Mouse (Mus musculus): ENCODE results near the gene Ccdc137. TPM values are rescaled to one million over a fixed set of nuclear protein-coding genes. Genes with fewer than 3 reads are reported as not detected.
A peak's percentile ranks its signal among the peaks of the same experiment; 100 is the strongest.

Ccdc137 gene
- polyA plus RNA-seq, 1 experiment from 2014 or later: 27.9 TPM

DNA sequence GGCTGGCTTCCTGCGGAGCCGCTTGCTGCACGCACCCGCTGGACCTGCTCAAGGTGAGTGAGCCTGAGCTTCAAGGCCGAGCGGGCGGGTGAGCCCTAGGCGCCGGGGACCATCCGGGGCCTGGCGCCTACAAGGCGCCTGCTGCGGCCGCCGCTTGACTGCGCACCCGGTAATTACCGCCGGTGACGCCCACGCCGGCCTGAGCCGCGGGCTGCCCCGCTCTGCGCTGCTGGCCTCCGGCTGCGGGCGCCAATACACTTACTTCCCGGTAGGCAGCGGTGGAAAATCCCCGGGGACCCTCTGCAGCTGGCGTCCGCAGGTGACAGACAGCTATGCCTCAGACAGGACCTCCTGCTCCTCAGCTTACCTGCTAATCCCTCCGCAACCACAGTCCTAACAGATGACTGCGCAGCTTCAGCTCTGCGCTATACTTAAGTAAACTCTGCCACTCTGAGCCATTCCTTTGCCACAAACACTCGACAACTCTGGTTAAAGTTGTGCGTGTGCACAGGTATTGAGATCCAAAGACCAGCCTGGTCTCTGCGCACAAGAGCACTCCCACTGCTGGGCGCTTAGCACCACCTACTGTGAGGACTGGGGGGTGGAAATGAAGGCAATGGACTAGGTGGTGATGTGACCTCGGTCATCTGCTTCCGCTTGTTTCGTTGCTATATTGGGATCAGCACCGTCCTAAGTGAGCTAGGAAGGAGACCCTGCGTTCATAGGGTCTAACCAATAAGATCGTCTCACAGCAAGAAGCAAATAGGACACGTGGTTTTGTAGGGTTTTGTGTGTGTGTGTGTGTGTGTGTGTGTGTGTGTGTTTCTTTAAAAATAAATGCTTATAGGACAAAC lies 34.3 kb downstream of the Ccdc137 start:
- ATAC-seq (replicated peaks): peak; percentile 22
- H3K27me3 ChIP-seq (replicated peaks): no peaks in the 10 kb centered on the region
- H3K9me3 ChIP-seq: no peaks in the 10 kb centered on the region
- H3K4me1 ChIP-seq: peaks cover 38% of the 10 kb centered on the region
- WGBS: under 1% methylated on average over 48 of the region's 48 CpGs
- H3K27ac ChIP-seq: peak overlapping the region; percentile 70
- peaks cover 23% of the 10 kb centered on the region for H3K36me3 ChIP-seq (replicated peaks)
- peak overlapping the region; percentile 67 for H3K9ac ChIP-seq
- peak overlapping the region; percentile 89 for H3K4me2 ChIP-seq
- peak overlapping the region; percentile 79 for H3K4me3 ChIP-seq

DNA sequence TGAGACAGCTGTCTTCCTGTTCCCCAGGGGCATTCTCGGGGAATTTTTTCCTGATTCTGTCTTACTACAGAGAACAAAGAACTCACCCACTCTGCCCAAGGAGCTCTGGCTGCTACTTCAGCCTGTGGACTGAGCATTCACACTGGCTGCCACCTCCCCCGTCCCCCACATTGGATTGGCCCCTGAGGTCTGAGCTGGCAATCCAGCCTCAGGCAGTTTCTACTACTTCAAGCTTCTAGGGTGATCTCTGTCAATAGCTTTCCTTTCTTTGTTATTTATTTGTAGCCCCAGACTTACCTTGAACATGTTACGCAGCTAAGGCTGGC lies 34.9 kb downstream of the Ccdc137 start:
- H3K9ac ChIP-seq: peak overlapping the region; percentile 67; the same call in 1 of the 2 replicates
- ATAC-seq (replicated peaks): no peak
- peaks cover 20% of the 10 kb centered on the region for H3K36me3 ChIP-seq (replicated peaks)
- H3K9me3 ChIP-seq: no peaks in the 10 kb centered on the region
- H3K4me1 ChIP-seq: peaks cover 38% of the 10 kb centered on the region
- peak overlapping the region; percentile 70 for H3K27ac ChIP-seq
- peak overlapping the region; percentile 89 for H3K4me2 ChIP-seq
- H3K4me3 ChIP-seq: peak overlapping the region; percentile 79
- H3K27me3 ChIP-seq (replicated peaks): no peaks in the 10 kb centered on the region
- WGBS: 19% methylated on average over 3 of the region's 3 CpGs

GRCm38 (mm10) chr11:120493351-120493750 lies 35.4 kb downstream of the Ccdc137 start:
- Histone ChIP-seq H3K4me3 (peak overlapping the region; percentile 79), H3K27ac (peak overlapping the region; percentile 70), H3K27me3 (replicated peaks) (no peaks in the 10 kb centered on the region), H3K9ac (peak overlapping the region; percentile 67; the same call in 1 of the 2 replicates), H3K4me1 (peaks cover 38% of the 10 kb centered on the region), H3K4me2 (peak overlapping the region; percentile 89), H3K36me3 (replicated peaks) (peaks cover 17% of the 10 kb centered on the region), H3K9me3 (no peaks in the 10 kb centered on the region)
- no peak for ATAC-seq (replicated peaks)
- WGBS: 38% methylated on average over 3 of the region's 3 CpGs

- no peak for ATAC-seq (replicated peaks)
- no peak overlapping the region for H3K4me3 ChIP-seq
- H3K9ac ChIP-seq: no peak overlapping the region
- H3K36me3 ChIP-seq (replicated peaks): peaks cover 13% of the 10 kb centered on the region; the same call in 1 of the 2 replicates
- no peak overlapping the region for H3K4me2 ChIP-seq
- no peaks in the 10 kb centered on the region for H3K27me3 ChIP-seq (replicated peaks)
- WGBS: 84% methylated on average over 3 of the region's 3 CpGs
- H3K4me1 ChIP-seq: peaks cover 38% of the 10 kb centered on the region
- H3K9me3 ChIP-seq: no peaks in the 10 kb centered on the region
- H3K27ac ChIP-seq: no peak overlapping the region
Measured at GRCm38 (mm10) chr11:120493911-120494310, 36.0 kb downstream of the Ccdc137 start.

DNA sequence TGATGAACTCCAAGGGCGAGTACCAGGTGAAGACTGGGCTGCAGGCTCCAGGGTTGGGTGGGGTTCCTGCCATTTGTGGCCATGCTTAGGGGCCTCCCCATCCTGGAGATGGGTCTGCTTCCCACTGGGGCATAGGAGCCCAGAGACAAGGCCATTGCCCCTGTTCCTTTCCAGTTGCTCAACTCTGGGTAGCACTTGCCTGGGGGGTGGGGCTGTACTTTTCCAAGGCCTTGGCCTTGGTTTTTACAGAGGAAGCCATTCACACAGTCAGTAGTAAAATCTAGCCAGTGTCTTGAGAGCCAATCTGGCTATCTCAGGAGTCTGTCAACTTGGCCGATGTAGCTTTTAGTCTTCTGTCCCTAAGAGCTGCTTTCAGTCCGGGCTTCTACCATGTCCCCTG lies 39.5 kb downstream of the Ccdc137 start:
- Histone ChIP-seq H3K4me2 (no peak overlapping the region), H3K27ac (no peak overlapping the region), H3K9ac (no peak overlapping the region), H3K9me3 (no peaks in the 10 kb centered on the region), H3K36me3 (replicated peaks) (peaks cover 13% of the 10 kb centered on the region; the same call in 1 of the 2 replicates), H3K27me3 (replicated peaks) (no peaks in the 10 kb centered on the region), H3K4me3 (no peak overlapping the region), H3K4me1 (peaks cover 19% of the 10 kb centered on the region)
- 91% methylated on average over 3 of the region's 3 CpGs for WGBS
- ATAC-seq (replicated peaks): no peak

DNA sequence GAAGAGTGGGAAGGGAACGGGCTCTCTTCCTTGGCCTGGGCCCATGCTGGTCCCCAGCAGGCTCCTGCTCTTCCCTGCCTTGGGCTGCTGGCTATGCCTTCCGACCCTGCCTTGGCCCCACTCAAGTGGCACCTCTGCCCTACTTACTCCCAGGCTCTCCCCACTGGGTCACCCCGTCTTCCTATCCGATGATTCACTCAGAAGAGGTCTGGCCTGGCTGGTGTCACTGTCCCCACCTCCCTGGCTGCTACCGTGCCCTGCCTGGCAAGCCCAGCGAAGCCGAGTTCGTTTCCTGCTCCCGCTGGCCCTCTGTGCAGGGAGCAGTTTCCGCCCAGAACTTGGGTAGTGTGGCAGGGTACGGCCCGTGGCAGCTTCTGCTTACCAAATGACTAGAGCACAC lies 40.3 kb downstream of the Ccdc137 start:
- Histone ChIP-seq H3K9me3 (no peaks in the 10 kb centered on the region), H3K27me3 (replicated peaks) (no peaks in the 10 kb centered on the region), H3K4me1 (peaks cover 11% of the 10 kb centered on the region), H3K27ac (no peak overlapping the region), H3K36me3 (replicated peaks) (peaks cover 13% of the 10 kb centered on the region; the same call in 1 of the 2 replicates), H3K4me3 (no peak overlapping the region), H3K4me2 (no peak overlapping the region), H3K9ac (no peak overlapping the region)
- no peak for ATAC-seq (replicated peaks)
- 93% methylated on average over 12 of the region's 12 CpGs for WGBS

- H3K9me3 ChIP-seq: no peaks in the 10 kb centered on the region
- WGBS: 88% methylated on average over 5 of the region's 5 CpGs
- H3K4me2 ChIP-seq: no peak overlapping the region
- H3K27me3 ChIP-seq (replicated peaks): no peaks in the 10 kb centered on the region
- H3K4me3 ChIP-seq: no peak overlapping the region
- no peak overlapping the region for H3K27ac ChIP-seq
- H3K4me1 ChIP-seq: peaks cover 4% of the 10 kb centered on the region; the same call in 1 of the 2 replicates
- H3K36me3 ChIP-seq (replicated peaks): peaks cover 13% of the 10 kb centered on the region; the same call in 1 of the 2 replicates
- ATAC-seq (replicated peaks): no peak
- no peak overlapping the region for H3K9ac ChIP-seq
Measured at GRCm38 (mm10) chr11:120498891-120499290, 41.0 kb downstream of the Ccdc137 start.

GRCm38 (mm10) chr11:120499894-120500293 lies 42.0 kb downstream of the Ccdc137 start:
- Histone ChIP-seq H3K4me3 (no peak overlapping the region), H3K9ac (no peak overlapping the region), H3K27ac (no peak overlapping the region), H3K4me1 (no peaks in the 10 kb centered on the region), H3K4me2 (no peak overlapping the region), H3K36me3 (replicated peaks) (peaks cover 13% of the 10 kb centered on the region; the same call in 1 of the 2 replicates), H3K27me3 (replicated peaks) (no peaks in the 10 kb centered on the region), H3K9me3 (no peaks in the 10 kb centered on the region)
- ATAC-seq (replicated peaks): no peak
- 80% methylated on average over 6 of the region's 6 CpGs for WGBS

DNA sequence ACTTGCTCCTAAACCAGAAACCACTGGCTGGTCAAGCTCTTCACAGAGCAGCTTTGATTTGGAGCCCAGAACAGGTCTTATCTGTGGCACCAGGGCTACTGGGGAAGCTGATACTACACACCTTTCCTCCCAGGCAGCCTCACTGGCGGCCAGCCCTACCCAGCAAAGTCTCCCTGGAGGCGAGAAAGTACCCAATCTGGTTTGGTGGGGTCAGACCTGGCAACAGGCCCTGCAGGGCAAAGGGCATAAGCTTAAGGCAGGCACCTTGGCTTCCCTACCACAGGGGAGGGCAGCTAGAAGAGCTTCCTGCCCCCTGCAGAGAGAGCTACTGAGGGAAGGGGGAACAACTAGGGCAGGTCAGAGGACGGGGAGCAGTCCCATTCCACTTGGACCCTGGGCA lies 42.4 kb downstream of the Ccdc137 start:
- no peak overlapping the region for H3K4me2 ChIP-seq
- H3K27ac ChIP-seq: no peak overlapping the region
- H3K27me3 ChIP-seq (replicated peaks): no peaks in the 10 kb centered on the region
- H3K9ac ChIP-seq: no peak overlapping the region
- no peak overlapping the region for H3K4me3 ChIP-seq
- H3K36me3 ChIP-seq (replicated peaks): peaks cover 13% of the 10 kb centered on the region; the same call in 1 of the 2 replicates
- ATAC-seq (replicated peaks): no peak
- H3K9me3 ChIP-seq: no peaks in the 10 kb centered on the region
- H3K4me1 ChIP-seq: no peaks in the 10 kb centered on the region
- 33% methylated on average over 3 of the region's 3 CpGs for WGBS

DNA sequence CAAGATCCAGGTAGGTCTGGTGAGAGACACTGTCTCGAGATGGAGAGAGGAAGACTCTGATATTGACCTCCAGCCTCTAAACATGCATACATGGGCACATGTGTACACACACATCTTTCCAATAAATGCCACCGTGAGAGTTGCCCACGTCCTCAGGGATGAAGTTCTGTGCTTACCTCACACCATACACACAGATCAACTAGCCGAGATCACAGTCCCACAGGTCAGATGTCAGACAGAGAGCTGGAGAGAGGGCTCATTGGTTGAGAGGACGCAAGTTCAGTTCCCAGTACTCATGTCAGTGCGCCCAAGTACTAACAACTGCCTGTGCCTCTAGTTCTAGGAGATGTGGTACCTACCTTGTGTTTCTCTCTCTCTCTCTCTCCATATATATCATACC lies 43.1 kb downstream of the Ccdc137 start:
- no peak overlapping the region for H3K4me3 ChIP-seq
- H3K9me3 ChIP-seq: no peaks in the 10 kb centered on the region
- H3K9ac ChIP-seq: no peak overlapping the region
- WGBS: 71% methylated on average over 6 of the region's 6 CpGs
- H3K36me3 ChIP-seq (replicated peaks): peaks cover 10% of the 10 kb centered on the region; the same call in 1 of the 2 replicates
- H3K4me1 ChIP-seq: no peaks in the 10 kb centered on the region
- no peak overlapping the region for H3K27ac ChIP-seq
- H3K27me3 ChIP-seq (replicated peaks): no peaks in the 10 kb centered on the region
- no peak for ATAC-seq (replicated peaks)
- H3K4me2 ChIP-seq: no peak overlapping the region

GRCm38 (mm10) chr11:120501701-120502100 lies 43.8 kb downstream of the Ccdc137 start:
- ATAC-seq (replicated peaks): no peak
- Histone ChIP-seq H3K27ac (no peak overlapping the region), H3K36me3 (replicated peaks) (peaks cover 8% of the 10 kb centered on the region; the same call in 1 of the 2 replicates), H3K9me3 (no peaks in the 10 kb centered on the region), H3K4me1 (no peaks in the 10 kb centered on the region), H3K4me2 (no peak overlapping the region), H3K27me3 (replicated peaks) (no peaks in the 10 kb centered on the region), H3K9ac (no peak overlapping the region), H3K4me3 (no peak overlapping the region)
- 90% methylated on average over 4 of the region's 4 CpGs for WGBS

DNA sequence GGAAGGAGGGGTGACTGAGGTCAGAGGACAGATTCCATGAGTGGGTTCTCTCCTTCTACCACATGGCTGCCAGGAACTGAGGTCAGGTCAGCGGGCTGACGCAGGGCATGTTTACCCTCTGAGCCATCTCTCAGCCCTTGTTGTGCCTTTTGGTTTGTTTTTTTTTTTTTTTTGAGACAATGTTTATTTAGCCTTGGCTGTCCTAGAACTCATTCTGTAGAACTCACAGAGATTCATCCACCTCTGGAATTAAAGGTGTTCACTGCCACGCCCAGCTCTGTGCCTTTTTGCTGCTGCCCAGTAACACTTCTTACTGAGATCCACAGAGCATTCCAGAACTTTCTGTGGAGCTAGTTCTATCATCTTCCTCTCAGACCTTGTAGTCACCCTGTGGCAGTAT lies 47.7 kb downstream of the Ccdc137 start:
- 94% methylated on average over 3 of the region's 3 CpGs for WGBS
- Histone ChIP-seq H3K27me3 (replicated peaks) (no peaks in the 10 kb centered on the region), H3K27ac (no peak overlapping the region), H3K4me3 (no peak overlapping the region), H3K9ac (no peak overlapping the region), H3K36me3 (replicated peaks) (no peaks in the 10 kb centered on the region), H3K9me3 (no peaks in the 10 kb centered on the region), H3K4me2 (no peak overlapping the region), H3K4me1 (0 out of 2 replicates have a peak, but pooled peaks cover 1% of the 10 kb centered on the region)
- no peak for ATAC-seq (replicated peaks)

DNA sequence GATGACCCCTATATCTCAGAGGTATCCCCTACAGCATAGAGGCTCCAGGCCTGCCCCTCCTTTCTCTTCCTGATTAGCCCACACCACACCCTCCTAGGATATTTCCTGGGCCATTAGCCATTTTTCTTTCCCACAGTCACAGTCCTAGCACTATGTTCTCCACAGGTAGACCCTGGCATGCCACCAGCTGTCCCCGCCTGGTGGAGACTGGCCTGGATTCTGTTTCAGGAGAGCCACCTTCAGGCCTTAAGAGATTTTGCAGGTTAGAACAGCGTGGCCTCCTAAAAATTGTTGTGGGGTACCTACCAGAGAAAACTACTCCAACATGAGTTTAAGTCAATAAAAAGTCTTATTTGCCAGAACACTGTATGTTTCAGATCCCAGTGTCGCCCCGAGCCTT lies 49.0 kb downstream of the Ccdc137 start:
- no peak overlapping the region for H3K27ac ChIP-seq
- WGBS: 56% methylated on average over 4 of the region's 4 CpGs
- H3K4me3 ChIP-seq: no peak overlapping the region
- ATAC-seq (replicated peaks): no peak
- no peaks in the 10 kb centered on the region for H3K36me3 ChIP-seq (replicated peaks)
- H3K27me3 ChIP-seq (replicated peaks): no peaks in the 10 kb centered on the region
- H3K9ac ChIP-seq: no peak overlapping the region
- H3K9me3 ChIP-seq: no peaks in the 10 kb centered on the region
- 0 out of 2 replicates have a peak, but pooled peaks cover 3% of the 10 kb centered on the region for H3K4me1 ChIP-seq
- no peak overlapping the region for H3K4me2 ChIP-seq

All from midbrain, embryonic 15.5 days (tissue).